Mouse (Mus musculus) liver, embryonic 14.5 days (tissue): ENCODE measurements at regions not wholly inside any gene's neighbourhood (a gene's known extent, or its start where the extent isn't known, plus 50 kb on each side); places are given as distances from the start of the nearest gene placed in this dataset.

Experiments used
- CTCF ChIP-seq: IDR thresholded peaks from 2 replicates; pipeline ENCODE4 v1.5.1; 2016; ENCODE audit warnings: antibody characterized with exemption, low read depth, control low read depth
- EP300 ChIP-seq: IDR thresholded peaks from 2 replicates; pipeline ENCODE4 v1.6.1; 2016; ENCODE audit warnings: antibody characterized with exemption, low read depth

DNA sequence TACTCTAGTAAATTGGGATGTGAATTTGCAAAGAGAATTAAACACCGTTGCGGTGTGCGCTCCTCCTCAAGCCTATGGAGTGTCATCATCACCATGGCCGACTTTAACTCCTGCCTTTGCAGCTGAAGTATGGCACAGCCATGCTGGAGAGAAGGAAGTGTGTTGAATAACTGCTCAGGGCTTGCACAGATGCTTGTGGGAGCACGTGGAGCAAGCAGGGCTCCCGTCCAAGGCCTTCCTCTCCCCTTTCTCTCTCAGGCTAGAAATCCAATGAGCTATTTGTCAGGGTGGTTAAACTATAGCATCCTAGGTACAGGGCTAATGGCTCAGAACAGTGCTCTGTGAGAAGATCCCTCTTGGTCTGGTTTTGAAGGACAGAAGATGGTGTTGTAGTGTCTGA, 79.5 kb upstream of the Arhgap21 start:
- TF ChIP-seq CTCF (no peak), EP300 (no peak)
